Mouse (Mus musculus) adrenal gland, postnatal 0 days (tissue): ENCODE results near the gene AU018091. TPM values are rescaled to one million over a fixed set of nuclear protein-coding genes. Genes with fewer than 3 reads are reported as not detected.

ENCODE experiments used
- microRNA-seq: library from miRNA; unstranded; fragments of <30 nt; microRNA quantifications from one replicate; pipeline ENCODE4, GENCODE M21; 2016; ENCODE audit warnings: borderline replicate concordance; ENCODE audit not compliant: insufficient number of aligned reads
- polyA plus RNA-seq: library from polyadenylated mRNA; unstranded; fragments of >200 nt; fragmentation: Nextera tagmentation; extraction: Ambion mirVana; gene quantifications from 2 replicates; pipeline ENCODE4 v1.2.1, GENCODE M21; 2015

AU018091 gene
- 0.12 TPM in 1 of 2 replicates, not detected in the other for polyA plus RNA-seq

GRCm38 (mm10) chr7:3168925-3169324, at the start of gene AU018091:
Gene AU018091, minus strand, starts transcription at chr7:3169203.

Small RNA genes lying within 50 kb of the gene (microRNA-seq; reads per million reads assigned to microRNA genes)
- gene Mir290a, result not detected
- not detected for gene Mir290b
- gene Mir291a, result 25.6 reads per million, percentile 27 among the genes with 10 or more reads in this experiment
- not detected for gene Mir292
- gene Mir292b, result not detected

Other genes starting within 250 kb of the AU018091 start
- 0.08 and 0.35 TPM in 2 replicates for gene Nlrp12, start 80.5 kb upstream of the AU018091 start, polyA plus RNA-seq
- gene Myadm, start 119.9 kb upstream of the AU018091 start, polyA plus RNA-seq, result 76.6 and 94.0 TPM in 2 replicates
- 0.18 and 0.30 TPM in 2 replicates for gene Prkcg, start 120.0 kb upstream of the AU018091 start, polyA plus RNA-seq
- gene Cacng7, start 163.8 kb upstream of the AU018091 start, polyA plus RNA-seq, result 0.76 and 1.6 TPM in 2 replicates
- 2.2 and 2.8 TPM in 2 replicates for gene Cacng8, start 221.5 kb upstream of the AU018091 start, polyA plus RNA-seq